Mouse (Mus musculus) CH12.LX (cell line): Measurements from ENCODE around the gene Anp32a. TPM values are rescaled to one million over a fixed set of nuclear protein-coding genes. Genes with fewer than 3 reads are reported as not detected.

Source experiments
- DNase-seq: peaks from one replicate; pipeline ENCODE4 v3.0.0-alpha.2; 2013; ENCODE audit errors: extremely low read depth
- H3K27ac ChIP-seq: 2 replicates; pipeline ENCODE4 v1.5.1; 2012; ENCODE audit warnings: low read depth, mild to moderate bottlenecking, control low read depth, moderate library complexity; ENCODE audit not compliant: insufficient read depth
- H3K27me3 ChIP-seq: replicated peaks from 2 replicates; pipeline ENCODE3; 2012; ENCODE audit warnings: inconsistent platforms
- H3K36me3 ChIP-seq, 2 experiments: replicated peaks in 1 of 2; 2 replicates each; pipeline versions ENCODE3 to v1.6.1; 2012; ENCODE audit warnings: inconsistent platforms in 1 of 2, low read length in 1 of 2, mild to moderate bottlenecking in 1 of 2, mixed read lengths in 1 of 2, moderate library complexity in 1 of 2; ENCODE audit not compliant: control insufficient read depth in 1 of 2, insufficient read depth in 1 of 2
- H3K4me1 ChIP-seq, 2 experiments: 2 replicates each; pipeline ENCODE4 v1.6.1; 2012; ENCODE audit warnings: inconsistent platforms in 1 of 2, moderate library complexity in 1 of 2; ENCODE audit not compliant: insufficient read depth in 2 of 2, control insufficient read depth in 1 of 2
- H3K4me2 ChIP-seq: 2 replicates; pipeline ENCODE4 v1.6.1; 2012; ENCODE audit warnings: low read depth, mild to moderate bottlenecking, control low read depth; ENCODE audit not compliant: poor library complexity, insufficient read depth, severe bottlenecking
- H3K4me3 ChIP-seq, 3 experiments: fragments of 150-350 bp in 1 of 3; sonication (generic) in 1 of 3; replicated peaks in 1 of 3; 2 replicates each; pipeline versions ENCODE3 to v1.5.1; 2011 to 2012; ENCODE audit warnings: low read depth in 2 of 3, low read length in 2 of 3, mild to moderate bottlenecking in 2 of 3, moderate library complexity in 2 of 3, control low read depth in 1 of 3, improper control_type of control experiment in 1 of 3, inconsistent platforms in 1 of 3, mixed read lengths in 1 of 3; ENCODE audit not compliant: poor library complexity in 1 of 3
- H3K79me2 ChIP-seq: replicated peaks from 2 replicates; pipeline ENCODE4 v1.6.1; 2012; ENCODE audit warnings: mild to moderate bottlenecking, moderate library complexity; ENCODE audit not compliant: control insufficient read depth, poor library complexity, insufficient read depth, severe bottlenecking; ENCODE audit errors: extremely low read depth
- H3K9ac ChIP-seq: 2 replicates; pipeline ENCODE4 v1.6.1; 2012; ENCODE audit warnings: low read depth, mild to moderate bottlenecking, control low read depth, moderate library complexity; ENCODE audit not compliant: insufficient read depth
- H3K9me3 ChIP-seq: replicated peaks from 2 replicates; pipeline ENCODE3; 2012; ENCODE audit warnings: low read length, inconsistent platforms, mixed read lengths
- BHLHE40 ChIP-seq: IDR thresholded peaks from 2 replicates; pipeline ENCODE4 v1.6.1; 2011; ENCODE audit warnings: mild to moderate bottlenecking, low read depth, low read length, improper control_type of control experiment
- CHD1 ChIP-seq: IDR thresholded peaks from 2 replicates; pipeline ENCODE4 v1.6.1; 2012; ENCODE audit warnings: low read depth, low read length, improper control_type of control experiment, inconsistent platforms
- CTCF ChIP-seq, 2 experiments: IDR thresholded peaks in 1 of 2; conservative IDR thresholded peaks in 1 of 2; 2 replicates each; pipeline ENCODE4 v1.5.1; 2011 to 2012; ENCODE audit warnings: low read depth in 2 of 2, low read length in 2 of 2, improper control_type of control experiment in 1 of 2, inconsistent platforms in 1 of 2, mild to moderate bottlenecking in 1 of 2, moderate library complexity in 1 of 2
- ELF1 ChIP-seq: IDR thresholded peaks from 2 replicates; pipeline ENCODE4 v1.6.1; 2014; ENCODE audit warnings: low read depth, mild to moderate bottlenecking, inconsistent platforms, low read length, improper control_type of control experiment
- ETS1 ChIP-seq: conservative IDR thresholded peaks from 2 replicates; pipeline ENCODE4 v1.6.1; 2012; ENCODE audit warnings: low read depth, mild to moderate bottlenecking, inconsistent platforms, low read length, improper control_type of control experiment, moderate library complexity
- GABPA ChIP-seq: IDR thresholded peaks from 2 replicates; pipeline ENCODE4 v1.6.1; 2012; ENCODE audit warnings: low read depth, low read length, improper control_type of control experiment, inconsistent platforms; ENCODE audit not compliant: insufficient replicate concordance
- HCFC1 ChIP-seq: IDR thresholded peaks from 2 replicates; pipeline ENCODE4 v1.6.1; 2012; ENCODE audit warnings: low read depth, mild to moderate bottlenecking, inconsistent platforms, low read length, improper control_type of control experiment
- JUN ChIP-seq: IDR thresholded peaks from 2 replicates; pipeline ENCODE4 v1.6.1; 2011; ENCODE audit warnings: low read depth, mild to moderate bottlenecking, low read length, improper control_type of control experiment, moderate library complexity; ENCODE audit not compliant: insufficient read depth
- MAFK ChIP-seq: IDR thresholded peaks from 2 replicates; pipeline ENCODE4 v1.6.1; 2011; ENCODE audit warnings: low read length, improper control_type of control experiment; ENCODE audit not compliant: insufficient replicate concordance
- MAX ChIP-seq: IDR thresholded peaks from 2 replicates; pipeline ENCODE4 v1.6.1; 2011; ENCODE audit warnings: low read length, improper control_type of control experiment
- MAZ ChIP-seq: IDR thresholded peaks from 2 replicates; pipeline ENCODE4 v1.6.1; 2012; ENCODE audit warnings: low read depth, mild to moderate bottlenecking, inconsistent platforms, low read length, improper control_type of control experiment, moderate library complexity
- MEF2A ChIP-seq: IDR thresholded peaks from 2 replicates; pipeline ENCODE4 v1.6.1; 2014; ENCODE audit warnings: low read depth, mild to moderate bottlenecking, inconsistent platforms, low read length, improper control_type of control experiment, borderline replicate concordance
- NRF1 ChIP-seq: IDR thresholded peaks from 2 replicates; pipeline ENCODE4 v1.6.1; 2014; ENCODE audit warnings: low read depth, mild to moderate bottlenecking, inconsistent platforms, low read length, improper control_type of control experiment, moderate library complexity
- PAX5 ChIP-seq: IDR thresholded peaks from 2 replicates; pipeline ENCODE4 v1.6.1; 2012; ENCODE audit warnings: low read length, inconsistent platforms, mixed read lengths
- POLR2A ChIP-seq: IDR thresholded peaks from 2 replicates; pipeline ENCODE4 v1.6.1; 2011; ENCODE audit warnings: low read depth, mild to moderate bottlenecking, improper control_type of control experiment, low read length
- RAD21 ChIP-seq: IDR thresholded peaks from 2 replicates; pipeline ENCODE4 v1.6.1; 2011; ENCODE audit warnings: low read depth, mild to moderate bottlenecking, low read length, improper control_type of control experiment, moderate library complexity
- SIN3A ChIP-seq: IDR thresholded peaks from 2 replicates; pipeline ENCODE4 v1.6.1; 2012; ENCODE audit warnings: low read length, improper control_type of control experiment, inconsistent platforms
- SMC3 ChIP-seq: IDR thresholded peaks from 2 replicates; pipeline ENCODE4 v1.6.1; 2011; ENCODE audit warnings: low read depth, low read length, improper control_type of control experiment
- UBTF ChIP-seq: IDR thresholded peaks from 2 replicates; pipeline ENCODE4 v1.6.1; 2012; ENCODE audit warnings: low read depth, mild to moderate bottlenecking, inconsistent platforms, low read length, improper control_type of control experiment, moderate library complexity
- USF1 ChIP-seq: IDR thresholded peaks from 2 replicates; pipeline ENCODE4 v1.6.1; 2014; ENCODE audit warnings: low read depth, mild to moderate bottlenecking, inconsistent platforms, low read length, improper control_type of control experiment
- ZC3H11A ChIP-seq: IDR thresholded peaks from 2 replicates; pipeline ENCODE4 v1.6.1; 2012; ENCODE audit warnings: low read depth, mild to moderate bottlenecking, inconsistent platforms, low read length, improper control_type of control experiment
- ZKSCAN1 ChIP-seq: IDR thresholded peaks from 2 replicates; pipeline ENCODE4 v1.6.1; 2012; ENCODE audit warnings: low read depth, inconsistent platforms, low read length, improper control_type of control experiment, borderline replicate concordance
- ZNF384 ChIP-seq: IDR thresholded peaks from 2 replicates; pipeline ENCODE4 v1.6.1; 2012; ENCODE audit warnings: low read depth, low read length, improper control_type of control experiment, inconsistent platforms
- dilution Hi-C: fragments of 300-500 bp; cut with MboI; formaldehyde crosslinking; loops from 2 replicates; pipeline ENCODE4 v1.14.3; 2020; ENCODE audit warnings: low sequenced_read_pairs; ENCODE audit not compliant: extremely low pct_unique_long_range_greater_than_20kb, extremely low pct_ligation_motif_present
- in situ Hi-C: fragments of 300-500 bp; cut with MboI; formaldehyde crosslinking; loops from 3 replicates; pipeline ENCODE4 v1.14.3; 2019; ENCODE audit warnings: low sequenced_read_pairs, low pct_ligation_motif_present, low pct_unique_long_range_greater_than_20kb, mixed read lengths
- polyA plus RNA-seq: library from polyadenylated mRNA; unstranded; fragments of >175 nt; gene quantifications from 2 replicates; pipeline ENCODE4 v1.2.1, GENCODE M21; 2012; ENCODE audit warnings: low read depth; ENCODE audit not compliant: insufficient read length
- total RNA-seq, 2 experiments: library from RNA; depleted of rRNA; stranded (reverse); fragments of 300-350 nt in 1 of 2; fragments of >200 nt in 1 of 2; gene quantifications; 2 replicates each; pipeline ENCODE4 v1.2.3; 2012 to 2014

Anp32a gene
- total and polyA plus RNA-seq, 3 experiments = 585 to 1,207 (median 869) TPM

- H3K9me3 ChIP-seq = peaks cover 4% of the 10 kb centered on the region
- H3K9ac ChIP-seq = no peak overlapping the region
- H3K4me3 ChIP-seq = no peak overlapping the region
- no peak overlapping the region for H3K4me2 ChIP-seq
- dilution Hi-C loops = no loop called here
- DNase-seq = no peak
- H3K79me2 ChIP-seq = no peaks in the 10 kb centered on the region
- no peaks in the 10 kb centered on the region for H3K36me3 ChIP-seq
- in situ Hi-C loops = no loop called here
- no peaks in the 10 kb centered on the region for H3K27me3 ChIP-seq
- H3K27ac ChIP-seq = no peak overlapping the region
- no peak for TF ChIP-seq ZNF384
- TF ChIP-seq MAX = no peak
- no peak for TF ChIP-seq UBTF
- no peak for TF ChIP-seq MAFK
- no peak for TF ChIP-seq ZKSCAN1
- TF ChIP-seq SIN3A = no peak
- no peak for TF ChIP-seq MEF2A
- TF ChIP-seq JUN = no peak
- no peak for TF ChIP-seq HCFC1
- TF ChIP-seq ELF1 = no peak
- TF ChIP-seq BHLHE40 = no peak
- TF ChIP-seq RAD21 = no peak
- TF ChIP-seq CHD1 = no peak
- no peak for TF ChIP-seq NRF1
- no peak for TF ChIP-seq USF1
- peaks cover 0 to 3% of the 10 kb centered on the region in 2 experiments; a peak in 1 of 4 replicates for H3K4me1 ChIP-seq
These were observed 25.5 kb upstream of the Anp32a start for GRCm38 (mm10) chr9:62315556-62315955.

DNA sequence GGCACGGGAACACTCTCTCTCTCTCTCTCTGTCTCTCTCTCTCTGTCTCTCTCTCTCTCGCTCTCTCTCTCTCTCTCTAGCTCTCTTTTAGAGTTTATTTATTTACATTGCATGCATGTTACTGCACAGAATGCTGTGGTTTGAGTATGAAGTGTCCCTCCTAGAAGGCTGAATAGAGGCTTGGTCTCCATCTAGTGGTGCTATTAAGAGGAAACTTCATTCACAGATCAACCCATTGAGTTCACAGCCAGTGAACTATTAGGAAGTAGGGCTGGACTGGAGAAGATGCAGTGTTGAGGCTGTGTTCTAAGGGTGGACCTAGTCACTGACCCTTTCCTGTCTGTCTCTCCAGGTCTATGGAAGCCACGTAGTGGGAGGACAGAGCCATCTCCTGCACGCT lies 22.4 kb upstream of the Anp32a start:
- peaks cover 8% of the 10 kb centered on the region for H3K9me3 ChIP-seq
- H3K4me2 ChIP-seq = no peak overlapping the region
- H3K4me3 ChIP-seq = no peak overlapping the region
- no peaks in the 10 kb centered on the region for H3K27me3 ChIP-seq
- TF ChIP-seq ETS1 = no peak
- no peak for TF ChIP-seq MAZ
- no peak for TF ChIP-seq PAX5
- TF ChIP-seq POLR2A = no peak
- TF ChIP-seq CTCF (conservative IDR thresholded peaks at IDR 0.05 in 1 of 2, IDR thresholded peaks at IDR 0.05 in 1 of 2; ENCODE audit: low read depth in 2 of 2, low read length in 2 of 2) = peak in 1 of 2 experiments; percentile 41; a peak in 2 of 4 replicates
- TF ChIP-seq BHLHE40 = no peak
- TF ChIP-seq ZNF384 = no peak
- TF ChIP-seq ZC3H11A = no peak
- TF ChIP-seq SMC3 = peak; percentile 25; the same call in 1 of the 2 replicates
- TF ChIP-seq GABPA = no peak
- TF ChIP-seq RAD21 = peak; percentile 22
- dilution Hi-C loops (no loop called here), in situ Hi-C loops (no loop called here)
- no peaks in the 10 kb centered on the region for H3K79me2 ChIP-seq
- H3K9ac ChIP-seq = no peak overlapping the region
- H3K27ac ChIP-seq = no peak overlapping the region
- H3K4me1 ChIP-seq = peaks cover 0 to 3% of the 10 kb centered on the region in 2 experiments; a peak in 1 of 4 replicates
- DNase-seq = no peak
- H3K36me3 ChIP-seq = no peaks in the 10 kb centered on the region
